Mouse (Mus musculus) CD4-positive, CD25-positive, alpha-beta regulatory T cell, adult 4 months (primary cell): Measurements from ENCODE around the gene Gm17018. TPM values are rescaled to one million over a fixed set of nuclear protein-coding genes. Genes with fewer than 3 reads are reported as not detected.
A peak's percentile ranks its signal among the peaks of the same experiment; 100 is the strongest.

Experiments
- ATAC-seq: one replicate; pipeline ENCODE4 v1.8.0; 2017
- polyA plus RNA-seq, 2 experiments: library from polyadenylated mRNA; unstranded; fragments of 100-300 nt; shearing (Covaris generic); gene quantifications; one replicate each; pipeline ENCODE4 v1.2.1; 2017

The Gm17018 gene
- polyA plus RNA-seq, 2 experiments from 2014 or later: 56.4 to 76.1 TPM

DNA sequence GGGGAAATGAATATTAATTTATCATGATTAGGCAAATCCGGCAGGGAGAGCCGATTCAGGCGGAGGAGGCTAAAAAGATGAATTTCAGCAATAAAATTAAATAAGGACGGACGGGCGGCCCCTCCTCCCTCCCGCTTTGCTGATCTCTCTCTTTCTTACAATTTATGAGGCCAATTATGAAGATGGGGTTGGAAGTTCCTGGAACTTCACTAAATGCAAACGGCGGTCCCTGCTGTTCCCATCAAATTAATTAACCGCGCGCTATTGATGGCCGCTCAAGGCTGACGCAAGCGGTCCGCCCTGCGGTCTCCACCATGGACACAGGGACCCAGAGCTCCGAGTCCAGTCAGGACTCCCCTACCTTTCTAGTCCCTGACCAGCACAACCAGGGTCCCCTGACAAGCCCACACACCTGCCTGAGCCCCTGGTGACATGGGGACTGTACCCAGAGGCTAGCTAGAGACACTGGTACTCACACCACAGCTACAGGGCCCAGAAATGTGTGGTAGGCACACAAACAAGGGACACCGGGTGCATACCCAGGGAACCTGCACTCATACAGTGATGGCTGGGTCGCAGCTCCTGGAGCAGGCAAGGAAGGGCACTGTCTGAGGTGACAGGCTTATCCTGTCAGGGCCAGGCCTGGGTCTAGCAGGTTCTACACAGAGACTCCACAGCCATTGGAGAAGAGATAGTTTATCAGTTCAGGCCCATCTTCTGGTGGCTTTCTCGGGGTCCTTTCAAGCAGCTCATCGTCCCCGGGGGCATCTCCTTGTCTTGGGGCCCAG lies 11.1 kb upstream of the Gm17018 start:
- no peak for ATAC-seq

DNA sequence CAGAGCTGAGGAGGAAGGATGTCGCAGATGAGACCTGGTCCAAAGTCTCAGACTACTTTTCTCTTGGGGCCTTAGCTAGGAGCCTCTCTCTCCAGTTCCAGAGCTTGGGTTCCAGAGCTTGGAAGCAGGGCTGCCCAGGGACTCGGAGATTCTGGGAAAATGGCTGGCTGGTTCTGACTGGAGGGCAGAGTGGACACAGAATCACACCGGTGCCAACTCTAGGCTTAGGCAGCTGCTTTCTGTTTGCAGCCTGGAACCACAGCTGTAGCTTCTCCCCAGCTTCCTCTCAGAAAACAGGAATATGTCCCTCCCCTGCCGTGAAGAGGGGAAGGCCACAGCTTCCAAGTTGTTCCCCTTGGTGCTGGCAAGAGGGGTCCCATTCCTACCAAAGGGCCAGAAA lies 10.5 kb upstream of the Gm17018 start:
- no peak for ATAC-seq

DNA sequence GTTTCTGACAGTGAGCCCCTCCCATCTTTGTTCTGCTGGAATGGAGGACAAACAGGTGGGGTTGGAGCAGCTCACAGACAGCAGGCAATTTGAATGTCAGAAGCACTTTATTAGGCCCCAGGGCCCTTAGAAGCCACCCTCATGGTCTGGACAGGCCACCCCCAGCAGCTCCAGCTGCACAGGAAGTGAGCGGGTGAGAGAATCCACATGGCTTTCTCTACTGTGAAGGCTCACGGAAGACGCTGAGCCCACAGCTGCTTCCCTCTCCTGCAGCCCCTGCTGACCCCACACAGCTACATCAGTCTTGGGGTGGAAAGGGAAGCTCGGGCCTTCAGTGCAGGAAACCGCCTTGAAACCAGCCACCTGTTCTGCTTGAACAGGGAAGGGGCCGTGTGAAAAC lies 8.2 kb upstream of the Gm17018 start:
- no peak for ATAC-seq

GRCm38 (mm10) chr19:45554136-45554535 lies 6.3 kb upstream of the Gm17018 start:
- ATAC-seq: no peak

DNA sequence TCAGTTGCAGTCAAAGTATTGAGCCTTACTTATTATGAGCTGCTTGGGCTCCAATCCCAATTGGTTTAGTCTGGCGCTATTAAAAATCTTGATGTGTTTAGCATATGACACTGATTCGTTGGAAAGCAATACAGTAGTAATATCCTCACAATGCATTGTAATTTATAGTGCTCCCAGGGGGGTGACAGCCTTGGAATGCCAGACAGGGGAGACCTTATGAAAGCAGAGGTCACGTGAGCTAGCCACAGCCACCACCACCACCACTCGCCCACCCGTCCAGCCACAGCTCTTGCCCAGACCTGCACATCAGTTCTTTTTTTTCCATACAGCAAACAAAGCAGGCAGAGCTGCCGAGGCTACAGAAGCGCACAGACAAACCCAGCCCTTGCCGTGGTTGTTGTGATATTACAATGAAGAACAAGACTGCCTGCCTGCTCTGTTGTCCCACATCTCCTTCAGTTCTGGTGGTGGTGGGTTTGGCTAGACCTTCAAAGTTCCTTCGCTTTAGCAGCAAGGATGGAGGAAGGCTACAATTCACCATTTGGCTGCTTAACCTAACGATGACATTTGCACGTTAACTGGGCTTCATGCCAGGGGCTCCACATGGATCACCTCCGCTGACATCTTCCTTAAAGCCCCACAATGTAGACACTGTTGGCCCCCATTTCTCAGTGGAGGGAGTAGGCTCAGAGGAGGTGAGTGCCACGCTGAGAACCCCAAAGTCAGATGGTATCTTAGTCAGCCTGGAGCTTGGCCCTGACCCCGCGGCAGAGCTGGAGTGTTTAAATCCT lies 5.7 kb downstream of the Gm17018 start:
- no peak for ATAC-seq

- ATAC-seq: no peak
Observed at GRCm38 (mm10) chr19:45567367-45567766, 7.0 kb downstream of the Gm17018 start.

GRCm38 (mm10) chr19:45573033-45573432 lies 12.6 kb downstream of the Gm17018 start:
- ATAC-seq: no peak

- peak; percentile 74 for ATAC-seq
Observed at GRCm38 (mm10) chr19:45573861-45574267, 13.4 kb downstream of the Gm17018 start.

GRCm38 (mm10) chr19:45574339-45574898 lies 14.0 kb downstream of the Gm17018 start:
- no peak for ATAC-seq

DNA sequence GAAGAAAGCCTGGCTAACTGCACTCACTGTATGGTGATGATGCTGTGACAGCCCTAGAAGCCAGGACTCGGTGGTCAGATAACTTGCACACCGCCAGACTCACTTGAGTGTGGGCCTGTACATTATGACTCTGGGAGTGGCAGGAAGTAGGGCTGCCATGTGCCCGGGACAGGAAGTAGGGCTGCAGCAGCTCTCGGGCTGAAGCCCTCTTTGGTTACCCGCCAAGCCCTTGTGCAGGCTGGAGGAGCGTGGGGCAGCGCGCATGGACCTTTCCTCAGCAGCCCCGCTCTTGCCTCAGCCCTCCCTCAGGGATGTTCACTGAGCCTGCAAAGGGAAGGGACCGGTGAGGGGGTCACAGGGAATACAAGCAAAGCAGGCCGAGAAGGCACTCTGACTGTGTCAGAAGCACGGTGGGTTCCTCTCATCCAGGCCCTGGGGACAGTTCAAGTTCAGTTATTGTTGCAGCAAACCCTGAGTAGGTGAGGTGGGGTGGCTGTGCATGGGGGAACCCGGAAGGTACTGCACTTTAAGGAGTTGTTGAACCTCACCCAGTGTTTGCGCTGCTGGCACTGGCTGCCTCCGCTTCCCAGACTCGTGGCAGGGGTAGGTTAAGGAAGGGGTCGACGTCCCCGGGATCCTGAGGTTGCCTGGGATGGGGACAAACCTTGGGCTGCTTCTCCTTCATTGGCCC lies 14.7 kb downstream of the Gm17018 start:
- ATAC-seq: peak; percentile 60

GRCm38 (mm10) chr19:45575632-45576001 lies 15.2 kb downstream of the Gm17018 start:
- ATAC-seq: no peak

- peak; percentile 40 for ATAC-seq
Observed at GRCm38 (mm10) chr19:45577141-45577750, 16.8 kb downstream of the Gm17018 start.

DNA sequence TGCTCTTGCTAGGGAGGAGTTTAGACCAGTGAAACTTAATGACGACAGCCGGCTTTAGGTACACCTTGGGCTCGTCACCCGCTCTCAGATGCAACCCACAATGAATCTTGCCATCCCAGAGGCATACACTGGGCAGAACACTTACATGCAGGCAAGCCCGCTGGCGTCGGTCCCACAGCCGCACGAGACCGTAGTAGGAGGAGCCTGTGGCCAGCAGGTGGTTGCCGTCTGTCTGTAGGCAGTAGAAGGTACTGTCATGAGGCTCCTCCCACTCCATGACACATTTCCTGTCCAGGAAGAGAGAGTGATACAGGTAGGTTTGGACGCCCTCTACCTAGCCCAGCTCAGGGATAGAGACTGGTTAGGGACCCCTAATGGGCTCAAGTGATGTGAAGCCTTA lies 18.6 kb downstream of the Gm17018 start:
- ATAC-seq: peak; percentile 29

DNA sequence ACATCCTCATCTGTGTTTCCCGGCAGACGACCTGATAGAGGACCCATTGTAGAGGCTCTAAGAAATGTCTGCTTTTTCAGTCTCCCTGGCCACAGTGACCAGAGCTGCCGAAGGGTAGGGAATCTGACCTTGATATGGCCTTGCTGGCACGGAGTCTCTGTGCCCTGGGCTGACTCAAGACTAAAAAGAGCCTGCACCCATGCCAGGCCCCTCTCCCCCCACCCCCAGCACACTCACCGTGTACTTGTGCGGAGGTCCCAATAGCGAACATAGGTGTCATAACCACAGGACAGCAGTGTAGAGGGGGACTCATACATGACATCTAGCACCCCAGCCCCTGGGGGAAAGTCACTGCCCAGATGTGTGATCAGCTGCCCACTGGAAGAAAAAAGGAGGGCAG lies 19.0 kb downstream of the Gm17018 start:
- no peak for ATAC-seq

- ATAC-seq: no peak
Observed at GRCm38 (mm10) chr19:45580235-45580634, 19.8 kb downstream of the Gm17018 start.

DNA sequence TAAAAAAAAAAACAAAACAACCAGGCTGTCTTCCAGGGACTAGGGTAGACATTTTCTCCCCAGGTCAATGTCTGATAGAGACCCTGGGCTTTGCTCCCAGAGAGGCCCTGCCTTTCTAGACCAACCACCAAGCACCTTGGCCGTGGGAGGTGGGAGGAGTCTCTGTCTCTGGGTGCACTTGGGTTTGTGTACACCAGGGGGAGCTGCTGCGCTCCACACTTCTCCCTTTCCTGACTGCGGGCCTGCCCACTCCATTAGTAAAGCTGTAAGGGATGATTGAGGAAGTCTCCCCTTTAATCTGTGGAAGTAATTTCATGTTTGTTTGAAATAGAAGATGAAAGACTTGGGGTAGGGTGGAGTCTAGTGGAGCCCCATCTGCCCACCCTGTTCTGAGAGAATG lies 20.8 kb downstream of the Gm17018 start:
- no peak for ATAC-seq

GRCm38 (mm10) chr19:45582161-45582560 lies 21.7 kb downstream of the Gm17018 start:
- ATAC-seq: no peak

DNA sequence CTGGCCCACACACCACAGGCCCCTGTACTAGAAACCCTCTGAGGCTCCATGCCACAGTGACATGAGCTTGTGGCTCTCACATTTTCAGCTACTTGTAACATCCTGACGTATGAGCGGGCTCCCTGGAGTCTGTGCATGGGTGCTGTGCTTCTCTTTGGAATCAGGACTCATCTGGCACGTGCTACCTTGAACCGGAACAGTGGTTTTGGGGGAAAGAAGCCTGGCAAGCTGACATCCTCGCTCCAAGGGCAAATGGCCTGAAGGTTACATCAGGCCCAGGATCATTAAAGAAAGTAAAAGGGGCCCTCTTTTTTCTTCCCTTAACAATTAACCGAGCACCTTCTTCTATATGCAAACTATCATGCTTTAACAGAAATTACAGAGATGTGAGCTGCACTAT lies 22.7 kb downstream of the Gm17018 start:
- ATAC-seq: no peak

DNA sequence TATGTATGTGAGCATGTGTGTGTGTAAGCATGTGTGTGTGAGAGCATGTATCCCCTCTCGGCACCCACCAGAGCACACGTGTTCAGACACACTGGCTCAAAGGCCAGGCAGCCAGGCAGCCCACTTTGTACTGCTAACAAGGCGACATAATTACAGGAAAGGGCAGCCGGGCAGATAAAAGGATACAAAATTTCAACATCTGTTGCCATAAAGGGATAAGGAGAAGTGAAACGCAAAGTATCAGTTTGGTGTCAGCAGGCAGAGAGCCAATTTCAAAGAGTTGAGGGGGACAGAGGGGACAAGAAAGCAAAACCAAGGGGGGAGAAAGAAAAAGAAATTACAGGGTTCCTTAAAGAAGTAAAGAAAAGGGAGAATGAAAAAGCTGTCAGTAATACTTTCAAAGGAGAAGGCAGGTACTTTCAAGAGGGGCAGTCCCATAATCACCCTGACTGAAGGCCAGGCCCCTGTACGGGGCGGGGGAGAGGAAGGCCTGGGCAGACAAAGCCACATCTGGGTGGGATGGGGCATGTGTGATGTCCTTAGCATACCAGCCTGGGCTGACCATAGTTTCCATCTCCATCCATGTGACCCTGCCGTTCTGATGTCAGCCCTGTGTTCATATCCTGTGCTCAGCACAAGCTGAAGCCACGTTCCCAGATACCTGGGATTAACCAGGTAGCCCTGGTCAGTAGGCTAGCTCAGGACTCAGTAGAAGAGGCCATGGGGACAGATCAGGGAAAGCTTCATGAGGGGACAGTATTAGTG lies 24.6 kb downstream of the Gm17018 start:
- no peak for ATAC-seq

DNA sequence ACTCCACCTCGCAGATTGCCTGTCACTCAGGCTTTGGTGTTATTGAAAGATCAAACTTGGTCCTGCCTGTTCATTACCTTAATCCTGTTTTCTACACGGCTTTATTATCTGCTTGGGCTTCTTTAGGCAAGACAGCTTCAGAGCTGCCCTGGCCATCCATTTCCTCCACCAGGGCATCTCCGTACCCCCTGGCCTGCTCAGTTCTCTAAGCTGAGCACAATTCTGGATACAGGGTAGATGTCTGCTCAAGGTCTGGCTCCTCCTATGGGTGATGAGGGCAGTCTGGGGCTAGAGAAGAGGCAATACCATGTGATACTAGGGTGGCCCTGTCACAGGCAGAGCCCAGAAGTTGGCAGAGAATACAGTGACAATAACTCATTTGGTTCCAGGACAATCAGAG lies 26.4 kb downstream of the Gm17018 start:
- no peak for ATAC-seq

DNA sequence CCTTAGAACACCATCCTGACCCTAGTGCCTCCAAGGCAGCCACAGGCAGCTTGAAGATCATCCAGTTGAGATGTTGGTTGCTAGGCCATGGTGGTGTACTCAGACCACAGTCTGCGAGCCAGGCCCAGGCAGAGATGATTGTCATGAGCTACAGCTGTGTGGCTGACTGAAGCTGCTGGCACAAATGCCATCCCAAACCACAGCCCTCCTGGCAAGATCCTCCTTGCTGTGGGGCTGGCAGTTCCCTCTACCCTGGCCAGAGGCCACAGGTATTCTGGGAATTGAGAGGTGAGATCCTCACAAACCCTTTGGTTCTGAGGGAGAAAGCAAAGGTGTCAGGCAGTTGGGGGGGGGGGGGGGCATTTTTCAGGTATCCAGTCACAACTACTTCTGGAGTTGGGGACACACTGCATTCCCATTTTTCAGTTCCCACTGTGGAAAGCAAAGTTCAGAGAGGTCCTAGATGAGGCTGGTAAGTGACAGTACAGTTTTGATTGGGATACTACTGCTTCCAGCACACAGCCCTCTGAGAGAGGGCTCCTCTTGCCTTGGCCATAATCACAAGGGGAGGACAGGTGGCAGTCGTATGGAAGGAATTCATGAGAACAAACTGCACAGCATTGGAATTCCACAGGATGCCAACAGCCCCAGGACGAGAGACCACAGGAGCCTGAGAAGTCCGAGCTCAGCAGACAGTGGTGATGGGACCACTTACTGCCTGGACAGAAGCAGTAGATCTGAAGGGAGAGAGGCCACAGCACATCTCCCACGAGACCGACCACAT lies 27.3 kb downstream of the Gm17018 start:
- no peak for ATAC-seq
